Mouse (Mus musculus) myocyte (in vitro differentiated cells): ENCODE measurements at regions not wholly inside any gene's neighbourhood (a gene's known extent, or its start where the extent isn't known, plus 50 kb on each side); places are given as distances from the start of the nearest gene placed in this dataset.

ENCODE experiments used
- E2F4 ChIP-seq: IDR thresholded peaks from one replicate; pipeline ENCODE4 v1.6.1; 2011; ENCODE audit warnings: mild to moderate bottlenecking, control low read depth, moderate library complexity; ENCODE audit not compliant: insufficient read depth
- MAX ChIP-seq: IDR thresholded peaks from one replicate; pipeline ENCODE4 v1.6.1; 2011; ENCODE audit warnings: low read depth, mild to moderate bottlenecking, control low read depth
- MYOD1 ChIP-seq, 3 experiments: IDR thresholded peaks; one replicate each; pipeline ENCODE4 v1.6.1; 2011; ENCODE audit warnings: control low read depth in 2 of 3, low read depth in 2 of 3, mild to moderate bottlenecking in 2 of 3, moderate library complexity in 1 of 3; ENCODE audit not compliant: insufficient read length in 2 of 3, control insufficient read depth in 1 of 3
- POLR2A ChIP-seq: IDR thresholded peaks from one replicate; pipeline ENCODE4 v1.6.1; 2011; ENCODE audit warnings: low read depth, mild to moderate bottlenecking, control low read depth, moderate library complexity; ENCODE audit not compliant: insufficient read length
- POLR2AphosphoS2 ChIP-seq: IDR thresholded peaks from one replicate; pipeline ENCODE4 v1.6.1; 2011; ENCODE audit warnings: low read depth, control low read depth; ENCODE audit not compliant: insufficient read length
- REST ChIP-seq: IDR thresholded peaks from one replicate; pipeline ENCODE4 v1.6.1; 2011; ENCODE audit warnings: mild to moderate bottlenecking, control low read depth, moderate library complexity; ENCODE audit not compliant: insufficient read depth, insufficient read length
- SRF ChIP-seq: IDR thresholded peaks from one replicate; pipeline ENCODE4 v1.6.1; 2011; ENCODE audit warnings: low read depth; ENCODE audit not compliant: control insufficient read depth, insufficient read length
- TCF12 ChIP-seq: IDR thresholded peaks from one replicate; pipeline ENCODE4 v1.6.1; 2011; ENCODE audit warnings: mild to moderate bottlenecking, control low read depth; ENCODE audit not compliant: poor library complexity, insufficient read depth, severe bottlenecking
- TCF3 ChIP-seq: IDR thresholded peaks from one replicate; pipeline ENCODE4 v1.6.1; 2011; ENCODE audit warnings: low read depth, control low read depth; ENCODE audit not compliant: insufficient read length
- USF1 ChIP-seq: IDR thresholded peaks from one replicate; pipeline ENCODE4 v1.6.1; 2011; ENCODE audit warnings: low read depth, mild to moderate bottlenecking, control low read depth, moderate library complexity

DNA sequence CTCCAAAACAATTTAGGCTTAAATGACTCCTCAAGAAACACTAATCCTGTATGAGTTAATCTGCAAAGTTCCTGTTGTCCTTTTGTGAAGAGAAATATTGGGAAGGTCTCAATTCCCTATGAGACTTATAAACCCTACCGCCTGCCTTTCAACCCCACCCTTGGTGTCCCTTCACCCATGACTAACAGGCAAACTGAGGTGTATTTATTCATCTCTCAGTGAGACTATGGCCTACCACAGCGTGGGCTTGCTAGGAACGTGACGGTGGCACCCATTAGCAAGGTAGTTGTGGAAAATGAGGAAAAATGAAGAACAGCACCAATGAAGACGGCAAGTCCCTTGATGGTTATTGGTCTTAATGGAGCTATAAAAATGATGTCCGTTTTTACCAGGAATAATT, 181.0 kb upstream of the Tle1 start:
- TF ChIP-seq TCF3 (no peak), POLR2A (no peak), E2F4 (no peak), TCF12 (no peak), USF1 (no peak), REST (no peak), SRF (no peak), MYOD1 (IDR thresholded peaks at IDR 0.05; ENCODE audit: control insufficient read depth in 1 of 3, insufficient read length in 2 of 3, low read depth in 2 of 3) (no peak), POLR2AphosphoS2 (no peak), MAX (no peak)
